Mouse (Mus musculus) midbrain, postnatal 0 days (tissue): ENCODE data around the gene Olfr266. TPM values are rescaled to one million over a fixed set of nuclear protein-coding genes. Genes with fewer than 3 reads are reported as not detected.

Experiments used
- ATAC-seq: fragments of 200-750 bp; cut with Nextera tagmentation; 2 replicates; pipeline ENCODE4 v1.8.0; 2017; ENCODE audit warnings: moderate number of reproducible peaks, mild to moderate bottlenecking, moderate TSS enrichment, moderate library complexity; ENCODE audit not compliant: low FRiP score
- DNase-seq: peaks from one replicate; pipeline ENCODE4 v3.0.0-alpha.2; 2015; ENCODE audit warnings: low spot score
- H3K27ac ChIP-seq: fragments of 300-500 bp; sonication (generic); 2 replicates; pipeline ENCODE4 v1.5.1; 2014; ENCODE audit warnings: low read depth, mild to moderate bottlenecking, low read length, mixed read lengths
- H3K27me3 ChIP-seq: fragments of 300-500 bp; sonication (generic); 2 replicates; pipeline ENCODE4 v1.6.1; 2014; ENCODE audit warnings: low read length, control low read depth, mixed read lengths; ENCODE audit not compliant: insufficient read depth
- H3K36me3 ChIP-seq: fragments of 300-500 bp; sonication (generic); 2 replicates; pipeline ENCODE4 v1.6.1; 2014; ENCODE audit warnings: low read length, control low read depth, mixed read lengths; ENCODE audit not compliant: insufficient read depth
- H3K4me1 ChIP-seq: fragments of 300-500 bp; sonication (generic); 2 replicates; pipeline ENCODE4 v1.6.1; 2014; ENCODE audit warnings: mild to moderate bottlenecking, control low read depth, antibody characterized with exemption, low read length, mixed read lengths; ENCODE audit not compliant: insufficient read depth
- H3K4me2 ChIP-seq: fragments of 300-500 bp; sonication (generic); 2 replicates; pipeline ENCODE4 v1.6.1; 2014; ENCODE audit warnings: low read depth, mild to moderate bottlenecking, low read length, mixed read lengths; ENCODE audit not compliant: poor library complexity, severe bottlenecking
- H3K4me3 ChIP-seq: fragments of 300-500 bp; sonication (generic); 2 replicates; pipeline ENCODE4 v1.5.1; 2014; ENCODE audit warnings: low read depth, mild to moderate bottlenecking, low read length, moderate library complexity
- H3K9ac ChIP-seq: fragments of 300-500 bp; sonication (generic); replicated peaks from 2 replicates; pipeline ENCODE4 v1.6.1; 2014; ENCODE audit warnings: mild to moderate bottlenecking, low read length, moderate library complexity, mixed read lengths; ENCODE audit not compliant: poor library complexity, severe bottlenecking
- H3K9me3 ChIP-seq: fragments of 300-500 bp; sonication (generic); 2 replicates; pipeline ENCODE4 v1.6.1; 2016; ENCODE audit warnings: low read length, control low read depth
- CTCF ChIP-seq: IDR thresholded peaks from 2 replicates; pipeline ENCODE4 v1.5.1; 2016; ENCODE audit warnings: antibody characterized with exemption, mild to moderate bottlenecking
- WGBS: fragments of 180-500 bp; shearing (Covaris S2); extraction: QIAGEN DNeasy Blood & Tissue Kit; methylation state at CpG from one replicate; pipeline ENCODE4 v1.1.7; 2014; 5-methylcytosine and 5-hydroxymethylcytosine counted together
- polyA plus RNA-seq: library from polyadenylated mRNA; unstranded; fragments of >200 nt; fragmentation: Nextera tagmentation; extraction: Ambion mirVana; gene quantifications from 2 replicates; pipeline ENCODE4 v1.2.1, GENCODE M21; 2015
- total RNA-seq: library from RNA; depleted of rRNA; stranded (reverse); fragments of >200 nt; gene quantifications from 2 replicates; pipeline ENCODE4 v1.2.3, GENCODE M21; 2014; rRNA removed

Olfr266 gene
- total and polyA plus RNA-seq, 2 experiments from 2014 or later, result not detected

GRCm38 (mm10) chr3:106798079-106798478 is 28.0 kb downstream of the Olfr266 start:
- DNase-seq, result no peak
- Histone ChIP-seq H3K4me2 (no peak overlapping the region), H3K9ac (no peak overlapping the region), H3K27ac (no peak overlapping the region), H3K36me3 (no peaks in the 10 kb centered on the region), H3K4me1 (no peaks in the 10 kb centered on the region), H3K4me3 (no peak overlapping the region), H3K27me3 (no peaks in the 10 kb centered on the region), H3K9me3 (no peaks in the 10 kb centered on the region)
- no peak for ATAC-seq
- no peak for TF ChIP-seq CTCF

GRCm38 (mm10) chr3:106789930-106790329 is 36.2 kb downstream of the Olfr266 start, which contains the start of gene Cd53:
TSS of gene Cd53 (minus strand) at chr3:106790149.
- Histone ChIP-seq H3K27me3 (no peaks in the 10 kb centered on the region), H3K4me2 (no peak within 1 kb of the TSS), H3K4me3 (no peak within 1 kb of the TSS), H3K9ac (no peak within 1 kb of the TSS), H3K36me3 (no peaks in the 10 kb centered on the region), H3K9me3 (no peaks in the 10 kb centered on the region), H3K27ac (no peak within 1 kb of the TSS), H3K4me1 (no peaks in the 10 kb centered on the region)
- no peak for ATAC-seq
- no peak for DNase-seq
- 85% methylated on average over 2 of the region's 2 CpGs for WGBS
- no peak for TF ChIP-seq CTCF

- Histone ChIP-seq H3K36me3 (no peaks in the 10 kb centered on the region), H3K27me3 (no peaks in the 10 kb centered on the region), H3K4me3 (no peak overlapping the region), H3K27ac (no peak overlapping the region), H3K4me2 (no peak overlapping the region), H3K9me3 (no peaks in the 10 kb centered on the region), H3K9ac (no peak overlapping the region), H3K4me1 (no peaks in the 10 kb centered on the region)
- WGBS, result 62% methylated on average over 2 of the region's 2 CpGs
- TF ChIP-seq CTCF, result no peak
- DNase-seq (no peak), ATAC-seq (no peak)
Observed at GRCm38 (mm10) chr3:106788440-106788887, 37.6 kb downstream of the Olfr266 start.

DNA sequence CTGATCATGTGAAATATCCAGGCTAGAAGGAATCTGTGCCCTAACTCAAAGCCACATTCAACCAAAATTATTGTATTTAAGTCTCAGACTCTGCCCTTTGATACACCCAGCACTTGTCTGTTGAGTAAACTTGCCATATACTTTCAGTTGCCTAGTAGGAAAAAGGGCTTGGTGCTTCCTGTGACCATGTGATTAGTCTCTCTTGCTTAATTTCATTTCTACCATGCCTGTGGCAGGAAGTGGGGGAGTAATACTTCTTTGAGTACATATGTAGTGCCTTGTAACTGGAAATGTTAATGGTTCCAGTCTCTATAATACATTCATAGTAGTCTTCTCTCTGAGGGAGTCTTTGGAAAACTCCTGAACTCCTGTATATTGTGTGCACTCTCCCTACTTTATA is 38.1 kb downstream of the Olfr266 start:
- Histone ChIP-seq H3K9ac (no peak overlapping the region), H3K27ac (no peak overlapping the region), H3K4me2 (no peak overlapping the region), H3K9me3 (no peaks in the 10 kb centered on the region), H3K4me1 (no peaks in the 10 kb centered on the region), H3K4me3 (no peak overlapping the region), H3K36me3 (no peaks in the 10 kb centered on the region), H3K27me3 (no peaks in the 10 kb centered on the region)
- no peak for TF ChIP-seq CTCF
- no peak for DNase-seq
- ATAC-seq, result no peak

- Histone ChIP-seq H3K27ac (no peak overlapping the region), H3K4me3 (no peak overlapping the region), H3K9me3 (no peaks in the 10 kb centered on the region), H3K4me2 (no peak overlapping the region), H3K9ac (no peak overlapping the region), H3K36me3 (no peaks in the 10 kb centered on the region), H3K27me3 (no peaks in the 10 kb centered on the region), H3K4me1 (no peaks in the 10 kb centered on the region)
- TF ChIP-seq CTCF, result no peak
- ATAC-seq (no peak), DNase-seq (no peak)
- WGBS, result 84% methylated on average over 3 of the region's 3 CpGs
Observed at GRCm38 (mm10) chr3:106785130-106785529, 41.0 kb downstream of the Olfr266 start.

DNA sequence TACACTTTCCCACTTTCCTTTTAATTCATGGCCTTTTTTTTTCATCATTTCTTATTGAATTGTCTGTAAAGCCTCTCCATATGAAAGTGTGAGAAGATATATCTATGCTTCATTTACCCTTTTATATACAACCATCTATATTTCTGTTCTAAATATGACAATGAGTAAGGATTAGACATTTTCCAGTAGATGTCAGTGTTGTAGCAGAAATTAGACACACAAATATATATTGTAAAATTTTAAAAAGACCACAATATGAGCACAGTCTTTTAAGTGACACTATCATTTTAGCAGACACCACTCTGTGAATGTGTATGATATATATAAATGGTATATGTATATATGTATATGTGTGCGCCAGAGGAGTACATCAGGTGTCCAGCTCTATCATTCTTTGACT is 54.3 kb downstream of the Olfr266 start:
- Histone ChIP-seq H3K4me2 (no peak overlapping the region), H3K4me1 (no peaks in the 10 kb centered on the region), H3K4me3 (no peak overlapping the region), H3K9ac (no peak overlapping the region), H3K27ac (no peak overlapping the region), H3K36me3 (no peaks in the 10 kb centered on the region), H3K9me3 (no peaks in the 10 kb centered on the region), H3K27me3 (no peaks in the 10 kb centered on the region)
- no peak for TF ChIP-seq CTCF
- DNase-seq (no peak), ATAC-seq (no peak)
- WGBS, result 83% methylated on average over 1 of the region's 1 CpGs

Other genes with a start within 250 kb of the Olfr266 start
- gene Lrif1, start 141.3 kb downstream of the Olfr266 start, total RNA-seq, result 17.2 and 22.8 TPM in 2 replicates
- gene Lrif1, start 141.3 kb downstream of the Olfr266 start, polyA plus RNA-seq, result 17.0 and 18.1 TPM in 2 replicates
- gene Cd53, start 36.1 kb downstream of the Olfr266 start, total RNA-seq, result 7.5 and 7.8 TPM in 2 replicates
- gene Cd53, start 36.1 kb downstream of the Olfr266 start, polyA plus RNA-seq, result 6.5 and 7.5 TPM in 2 replicates
- 66.1 and 74.0 TPM in 2 replicates for gene Kcna3, start 209.9 kb upstream of the Olfr266 start, total RNA-seq
- gene Kcna3, start 209.9 kb upstream of the Olfr266 start, polyA plus RNA-seq, result 15.6 and 16.0 TPM in 2 replicates